Mouse (Mus musculus) layer of hippocampus, adult 9-11 months (tissue): ENCODE results near the gene Vcan.
"Not testable (repeated sequence)": the region's sequence is repeated elsewhere in the genome, so short reads cannot be mapped to it uniquely, and the experiment has no call there.

ENCODE experiments used
- DNase-seq: peaks from one replicate; pipeline ENCODE4 v3.0.0; 2022

Gene Vcan

DNA sequence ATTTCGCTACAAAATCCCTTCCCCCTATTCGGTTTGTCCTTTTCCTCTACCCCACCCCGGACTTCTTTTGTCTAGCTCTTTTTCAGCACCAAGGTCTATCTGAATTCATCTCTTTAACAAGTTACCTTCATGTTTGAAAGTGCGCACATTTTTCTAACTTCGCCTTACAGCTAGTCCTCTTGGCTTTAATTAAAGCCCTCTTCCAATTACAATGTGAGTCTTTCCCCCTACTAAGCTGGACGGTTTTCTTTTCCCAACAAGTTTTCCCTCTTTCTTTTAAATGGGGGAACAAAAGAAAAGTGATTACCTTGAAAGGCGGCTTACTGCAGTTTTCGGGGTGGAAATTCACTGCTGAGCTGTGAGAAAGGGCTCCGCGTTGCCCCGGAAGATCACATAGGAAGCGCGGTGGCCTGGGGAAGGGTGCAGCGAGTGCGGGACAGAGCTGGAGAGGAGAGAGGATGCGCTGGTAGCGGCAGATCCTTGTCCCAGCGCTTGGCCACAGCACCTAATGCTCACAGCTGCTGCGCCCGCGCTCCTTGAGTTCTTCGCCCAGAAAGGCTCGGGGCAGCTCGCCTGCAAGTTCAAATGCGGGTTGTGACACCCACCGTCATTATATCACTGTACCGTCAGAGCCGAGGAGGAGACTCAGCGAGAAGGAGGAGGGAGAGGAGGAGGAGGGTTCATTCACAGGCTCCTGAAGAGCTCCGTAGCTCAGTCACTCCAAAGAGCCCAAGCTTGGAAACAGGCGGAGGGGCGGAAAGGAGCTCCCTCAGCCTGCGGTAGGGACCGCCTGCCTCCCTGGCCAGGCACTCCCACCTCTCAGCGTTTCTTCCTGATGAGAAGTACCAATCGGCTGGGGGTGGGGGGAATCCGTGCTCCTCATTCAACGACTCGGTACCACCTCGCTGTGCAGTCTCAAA is at the start of gene Vcan:
Gene Vcan, minus strand, starts transcription at position 744 of the 920 bp plus-strand sequence.
- DNase-seq, result no peak

- DNase-seq, result no peak
Measured at GRCm38 (mm10) chr13:89791475-89791874, 49.2 kb upstream of the Vcan start.

DNA sequence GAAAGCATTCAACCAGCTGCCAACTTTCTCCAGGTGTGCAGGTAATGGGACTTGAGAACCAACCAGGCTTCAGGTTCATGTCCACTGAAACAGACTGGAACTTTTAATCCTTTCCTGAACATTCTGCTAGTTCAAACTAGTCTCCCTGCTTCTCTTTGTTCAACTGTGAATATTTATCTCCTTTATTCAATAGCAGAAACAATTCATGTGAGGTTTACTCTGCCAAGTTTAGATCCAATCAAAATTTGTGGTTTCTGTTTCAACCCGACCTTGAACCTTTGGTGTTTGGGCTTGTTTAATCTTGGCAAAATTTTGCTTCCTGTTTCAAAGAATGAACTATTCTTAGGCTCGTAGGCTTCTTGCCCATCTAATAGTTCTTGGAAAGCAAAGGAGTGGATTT is 40.6 kb upstream of the Vcan start:
- DNase-seq, result no peak

GRCm38 (mm10) chr13:89780276-89780675 is 38.0 kb upstream of the Vcan start:
- no peak for DNase-seq

DNA sequence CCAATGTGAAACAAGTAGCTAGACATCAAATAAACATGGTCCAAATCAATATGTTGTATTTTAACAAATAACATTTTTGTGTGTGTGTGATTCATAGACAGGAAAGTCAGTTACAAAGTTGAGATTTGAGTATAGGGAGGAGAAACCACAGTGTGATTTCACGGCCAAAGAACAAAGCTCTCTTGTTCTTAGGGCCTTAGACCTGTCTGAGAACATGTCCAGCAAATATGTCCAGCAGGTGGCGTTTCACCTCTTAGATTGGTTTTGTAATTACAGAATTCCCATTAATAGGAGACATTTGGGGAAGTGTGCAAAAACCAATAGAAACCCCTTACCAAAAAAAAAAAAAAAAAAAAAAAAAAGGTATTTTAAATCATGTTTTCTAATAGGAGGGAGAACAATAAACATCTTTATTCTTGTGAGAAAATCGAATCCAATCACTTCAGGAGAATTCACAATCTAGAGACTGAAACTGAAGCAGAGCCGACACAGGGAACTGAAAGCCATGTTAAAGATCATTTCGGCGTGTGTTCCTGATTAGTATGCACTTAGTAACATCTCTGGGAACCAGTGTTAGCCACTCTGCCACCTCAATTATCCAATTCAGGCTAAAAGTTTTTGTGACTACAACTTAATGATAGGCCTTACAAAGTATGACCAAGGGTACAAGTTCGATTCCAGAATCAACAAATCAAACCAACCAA is 37.1 kb upstream of the Vcan start:
- peak; percentile 53 for DNase-seq

DNA sequence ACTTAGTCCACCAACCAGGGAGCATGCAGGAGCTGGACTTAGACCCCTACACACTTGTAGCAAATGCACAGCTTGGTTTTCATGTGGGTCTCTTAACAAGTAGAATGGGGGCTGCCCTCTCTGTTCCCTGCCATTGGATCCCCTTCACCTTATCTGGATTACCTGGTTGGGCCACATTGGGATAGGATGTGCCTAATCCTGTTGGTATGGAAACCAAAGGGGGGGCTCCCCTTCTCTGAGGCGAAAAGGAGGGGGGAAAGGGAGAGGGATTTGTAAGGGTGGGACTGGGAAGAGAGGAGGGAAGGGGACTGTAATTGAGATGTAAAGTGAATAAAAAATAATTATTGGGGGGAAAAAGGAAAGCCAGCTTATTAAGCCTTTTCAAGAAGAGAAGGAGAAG is 35.5 kb upstream of the Vcan start:
- DNase-seq, result no peak

DNA sequence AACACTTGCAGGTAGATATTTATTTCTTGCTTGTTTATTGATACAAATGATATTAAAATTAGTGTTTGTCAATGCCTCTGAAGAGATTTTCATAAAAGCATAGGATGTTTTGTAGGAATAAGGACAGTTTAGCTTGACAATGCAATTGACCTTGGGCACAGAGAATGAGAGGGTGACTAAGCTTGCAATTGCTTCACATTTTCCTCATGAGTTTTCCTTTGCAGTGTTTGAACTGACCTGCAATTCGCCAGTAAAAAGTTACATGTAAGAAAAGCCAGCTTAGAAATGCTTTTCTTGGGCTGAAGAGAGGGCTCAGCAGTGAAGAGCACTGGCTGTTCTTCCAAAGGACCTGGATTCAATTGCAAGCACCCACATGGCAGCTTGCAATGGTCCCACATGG is 34.8 kb upstream of the Vcan start:
- DNase-seq, result no peak

GRCm38 (mm10) chr13:89766551-89766950 is 24.2 kb upstream of the Vcan start:
- no peak for DNase-seq

GRCm38 (mm10) chr13:89765966-89766365 is 23.7 kb upstream of the Vcan start:
- DNase-seq, result no peak

DNA sequence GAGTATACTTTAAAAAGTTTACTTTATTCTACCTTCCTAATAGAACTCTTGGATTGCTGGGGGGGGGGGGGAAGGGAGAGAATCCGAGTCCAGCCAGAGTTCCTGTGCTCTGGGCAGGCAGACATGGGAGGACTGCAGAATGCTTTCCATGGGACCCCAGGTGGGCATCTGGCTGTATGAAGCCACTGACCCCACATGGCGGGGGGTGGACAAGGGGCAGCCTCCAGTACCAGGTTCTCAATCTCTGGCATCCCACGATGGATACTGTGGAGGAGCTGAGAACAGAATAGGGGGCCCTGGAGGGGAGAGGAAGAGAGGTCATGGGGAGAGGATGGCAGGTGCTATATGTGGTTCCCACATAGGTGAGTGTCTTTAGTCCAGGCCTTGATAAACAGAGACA is 20.0 kb upstream of the Vcan start:
- DNase-seq, result no peak

DNA sequence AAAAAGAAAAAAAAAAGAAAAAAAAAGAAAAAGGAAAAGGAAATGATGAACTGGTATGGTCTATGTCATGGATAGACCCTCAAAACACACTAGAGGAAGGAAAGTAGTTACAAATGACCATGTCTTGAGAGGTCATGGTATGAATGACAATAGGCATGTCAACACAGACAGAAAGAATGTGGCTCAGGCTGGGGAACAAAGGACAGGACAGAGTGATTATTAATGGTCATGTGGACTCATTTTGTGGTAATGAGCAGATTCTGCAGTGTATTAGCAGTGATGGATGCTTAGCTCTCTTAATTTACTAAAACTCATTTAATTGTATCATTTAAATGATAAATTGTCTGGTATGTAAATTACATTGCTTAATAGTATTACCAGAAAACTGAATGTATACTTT is 14.0 kb upstream of the Vcan start:
- no peak for DNase-seq

DNA sequence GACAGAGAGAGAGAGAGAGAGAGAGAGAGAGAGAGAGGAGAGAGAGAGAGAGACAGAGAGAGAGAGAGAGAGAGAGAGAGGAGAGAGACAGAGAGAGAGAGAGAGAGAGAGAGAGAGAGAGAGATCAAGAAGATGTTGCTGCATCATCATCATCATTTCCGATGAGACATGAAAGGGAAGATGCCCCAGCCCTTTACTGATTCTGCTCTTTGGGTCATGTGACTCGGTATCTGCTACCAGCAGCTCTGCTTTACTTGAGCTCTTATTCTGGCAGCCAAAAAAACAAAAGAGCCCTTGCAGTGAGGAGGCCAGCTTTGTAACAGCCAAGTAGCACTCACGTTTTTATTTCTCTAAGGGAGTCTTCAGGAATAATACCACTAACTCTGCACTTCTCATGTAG is 8.3 kb upstream of the Vcan start:
- DNase-seq, result not testable (repeated sequence)

DNA sequence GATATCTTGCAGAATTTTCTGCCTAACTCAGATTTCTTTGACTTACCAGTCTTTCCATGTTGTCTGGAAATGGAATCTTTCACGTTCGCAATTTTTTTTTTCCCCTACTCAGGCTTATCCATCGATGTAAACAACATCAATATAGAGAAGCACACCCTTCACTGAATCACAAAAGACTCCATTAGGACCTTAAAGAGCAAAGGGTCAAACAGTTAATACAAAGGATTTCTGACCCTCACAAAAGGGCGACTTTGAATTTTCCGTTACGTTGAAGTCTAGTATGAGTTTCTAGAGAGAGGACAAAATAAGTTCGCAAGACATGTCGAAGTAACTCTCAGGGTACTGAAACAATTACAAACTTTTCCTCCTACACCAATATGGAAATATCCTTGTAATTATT is 892 bp upstream of the Vcan start:
- DNase-seq, result no peak

DNA sequence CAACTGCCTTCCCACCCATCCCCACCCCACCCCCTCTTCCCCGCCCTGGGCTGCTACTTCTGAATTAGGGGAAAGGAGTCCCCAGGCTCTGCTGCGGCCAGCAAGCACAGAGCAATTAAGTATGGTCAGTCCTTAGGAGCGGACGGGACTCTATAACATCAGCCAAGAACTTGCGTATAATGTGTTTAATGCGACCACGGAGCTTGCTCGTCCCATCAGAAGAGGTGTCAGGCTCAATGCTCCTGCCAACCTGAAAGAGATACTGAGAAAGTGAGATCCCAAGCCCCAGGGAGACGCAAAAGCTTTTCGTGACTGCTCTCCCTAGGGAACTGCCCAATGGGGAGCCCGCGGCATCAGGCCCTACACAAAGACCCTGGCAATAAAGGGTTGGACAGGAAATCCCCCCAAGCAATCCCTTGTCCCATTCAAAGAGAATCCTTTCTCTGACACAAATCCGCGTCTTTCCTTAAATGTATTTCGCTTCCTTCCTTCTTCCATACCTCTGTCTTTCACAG is 434 bp upstream of the Vcan start:
- no peak for DNase-seq

- no peak for DNase-seq
Measured at GRCm38 (mm10) chr13:89741116-89741551, 1.2 kb downstream of the Vcan start.

GRCm38 (mm10) chr13:89740243-89741115 is 1.8 kb downstream of the Vcan start:
- DNase-seq, result peak; percentile 71

DNA sequence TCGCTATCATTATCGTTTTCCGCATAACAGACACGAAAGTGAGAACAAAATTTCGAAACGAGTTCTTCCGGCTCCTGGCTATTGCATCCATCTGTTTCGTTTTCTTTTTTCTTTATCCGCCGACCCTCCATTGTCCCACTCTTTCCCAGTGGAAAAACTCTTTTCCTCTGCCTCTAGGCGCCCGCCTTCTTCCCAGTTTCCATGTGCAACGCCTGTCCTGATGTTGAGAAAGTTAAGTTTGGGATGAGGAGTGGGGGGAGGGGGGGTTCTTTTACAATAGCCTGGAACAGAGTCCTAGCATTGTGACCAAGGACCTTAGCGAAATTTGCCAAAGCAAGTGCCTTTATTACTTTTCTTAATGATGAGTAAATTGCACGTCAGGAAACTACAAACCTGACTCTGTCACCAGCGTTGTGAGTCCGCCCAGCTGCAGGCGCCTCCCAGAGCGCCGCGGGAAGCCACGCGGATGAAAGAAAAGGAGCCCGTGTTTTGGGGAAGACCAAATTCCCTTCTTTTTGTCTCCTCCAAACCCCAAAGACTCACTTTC is 2.5 kb downstream of the Vcan start:
- peak; percentile 4 for DNase-seq

GRCm38 (mm10) chr13:89738776-89739695 is 3.3 kb downstream of the Vcan start:
- DNase-seq, result peak; percentile 55

DNA sequence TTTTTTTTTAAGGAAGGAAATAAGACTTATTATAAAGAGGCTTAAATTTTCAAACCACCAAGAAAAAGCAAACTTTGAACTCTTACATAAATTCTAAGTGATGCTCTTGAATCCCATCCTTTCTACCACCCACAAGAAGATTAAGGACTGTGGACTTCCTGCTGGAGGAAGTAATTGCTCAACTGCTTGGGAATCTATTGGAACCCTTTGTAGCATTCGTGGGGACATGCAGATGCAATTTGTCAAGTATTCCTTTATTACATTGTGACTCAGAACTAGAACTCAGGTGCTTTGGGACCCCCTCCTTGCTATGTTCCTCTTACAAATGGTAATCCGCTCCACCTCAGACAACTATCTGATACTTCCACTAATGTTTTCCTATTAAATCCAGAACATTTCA is 4.0 kb downstream of the Vcan start:
- DNase-seq, result no peak

DNA sequence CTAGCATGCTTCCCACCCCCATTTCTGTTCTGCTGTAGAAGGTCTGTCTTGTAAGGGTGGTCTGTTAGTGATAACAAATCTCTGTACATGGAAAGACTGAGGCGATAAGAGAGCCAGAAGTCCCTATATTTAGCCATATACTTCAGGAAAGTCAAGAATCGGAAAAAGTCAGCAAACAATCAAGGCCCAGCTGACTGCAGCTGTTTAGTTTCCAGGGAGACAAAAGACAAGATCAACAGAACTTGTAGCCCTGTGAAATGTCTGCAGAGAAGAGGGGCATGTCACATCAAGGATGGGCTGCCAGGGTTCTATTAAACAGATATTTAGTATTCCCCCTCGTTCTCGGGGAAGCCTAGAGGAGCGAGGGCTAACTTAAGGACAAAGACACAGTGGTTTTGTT is 7.2 kb downstream of the Vcan start:
- DNase-seq, result no peak

DNA sequence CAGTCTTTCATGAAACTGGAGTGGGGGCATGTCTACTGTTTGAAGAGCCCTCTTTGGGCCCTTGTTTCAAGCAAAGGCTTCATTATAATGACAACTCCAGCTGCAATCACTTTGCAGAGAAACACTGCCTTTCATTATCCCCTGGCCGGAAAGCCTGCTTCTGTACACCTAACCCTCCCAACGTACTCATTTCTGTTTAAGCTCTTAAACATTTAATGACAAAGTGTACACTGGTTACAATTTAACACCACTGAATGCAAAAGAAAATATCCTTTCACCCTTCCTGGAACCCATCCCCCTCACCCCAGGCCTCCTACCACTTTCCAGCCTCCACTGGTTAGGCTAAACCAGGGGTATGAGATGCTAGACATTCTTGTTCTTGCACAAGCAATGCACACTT is 15.8 kb downstream of the Vcan start:
- DNase-seq, result no peak

DNA sequence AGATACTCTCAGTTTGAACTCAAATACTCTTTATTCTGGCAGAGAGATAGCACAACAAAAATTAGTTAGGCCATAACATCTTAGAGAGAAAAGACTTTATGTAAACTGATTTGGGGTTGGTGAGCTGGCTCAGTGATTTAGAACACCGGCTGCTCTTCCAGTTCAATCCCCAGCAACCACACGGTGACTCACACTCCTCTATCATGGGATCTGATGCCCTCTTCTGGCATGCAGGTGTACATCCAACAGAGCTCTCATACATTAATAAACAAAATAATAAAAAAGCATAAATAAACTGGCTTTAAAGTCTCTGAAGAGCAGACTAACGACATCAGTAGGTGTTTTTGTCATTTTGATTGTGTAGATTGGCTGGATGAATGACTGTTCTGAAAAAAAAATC is 21.8 kb downstream of the Vcan start:
- DNase-seq, result no peak
